Mouse (Mus musculus) activated CD4-positive, CD25-positive, alpha-beta regulatory T cell, adult 4 months (primary cell): Measurements from ENCODE around the gene Tpsb2. TPM values are rescaled to one million over a fixed set of nuclear protein-coding genes. Genes with fewer than 3 reads are reported as not detected.

Experiments used
- ATAC-seq: one replicate; pipeline ENCODE4 v1.8.0; 2017
- polyA plus RNA-seq, 2 experiments: library from polyadenylated mRNA; unstranded; fragments of 100-300 nt; shearing (Covaris generic); gene quantifications; one replicate each; pipeline ENCODE4 v1.2.1; 2017

Gene Tpsb2
- polyA plus RNA-seq, 2 experiments from 2014 or later: not detected

DNA sequence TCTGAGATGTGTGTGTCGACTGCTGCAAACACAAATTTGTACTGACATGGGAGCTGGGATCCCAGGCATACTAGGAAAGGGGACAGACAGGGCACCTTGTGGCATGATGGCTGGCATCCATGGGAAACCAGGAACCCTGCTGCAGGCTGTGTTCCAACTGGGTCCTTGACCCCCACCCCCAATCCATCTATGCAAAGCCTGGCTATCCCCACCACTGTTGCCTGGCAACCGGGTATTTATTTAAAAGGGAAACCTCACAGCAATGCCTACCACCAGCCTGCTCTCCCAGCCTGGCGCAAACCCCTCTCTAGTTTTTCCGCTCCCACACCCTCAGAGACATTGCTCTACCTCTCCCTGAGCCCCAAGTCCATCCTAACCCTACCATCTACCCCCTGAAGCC is 41.2 kb downstream of the Tpsb2 start:
- no peak for ATAC-seq

- ATAC-seq: no peak
Measured at GRCm38 (mm10) chr17:25408302-25408999, 42.3 kb downstream of the Tpsb2 start.

DNA sequence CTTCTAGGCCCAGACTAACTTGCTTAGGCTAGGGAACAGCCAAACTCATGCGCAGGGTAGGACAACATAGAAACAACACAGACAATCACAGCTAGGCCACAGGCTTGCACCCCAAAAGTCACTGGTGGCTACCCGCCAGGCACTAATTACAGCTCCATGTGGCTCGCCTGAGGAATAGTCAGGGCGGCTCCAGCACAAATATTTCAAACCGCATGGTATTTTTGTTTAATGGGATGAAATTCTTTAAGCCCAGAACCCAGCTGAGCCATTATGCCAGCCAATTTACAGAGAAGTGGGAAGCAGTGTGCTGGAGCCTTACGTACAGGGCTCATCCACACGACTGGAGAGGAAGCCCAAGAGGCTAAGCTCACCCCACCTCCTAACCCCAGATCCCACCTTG is 43.5 kb downstream of the Tpsb2 start:
- ATAC-seq: no peak

DNA sequence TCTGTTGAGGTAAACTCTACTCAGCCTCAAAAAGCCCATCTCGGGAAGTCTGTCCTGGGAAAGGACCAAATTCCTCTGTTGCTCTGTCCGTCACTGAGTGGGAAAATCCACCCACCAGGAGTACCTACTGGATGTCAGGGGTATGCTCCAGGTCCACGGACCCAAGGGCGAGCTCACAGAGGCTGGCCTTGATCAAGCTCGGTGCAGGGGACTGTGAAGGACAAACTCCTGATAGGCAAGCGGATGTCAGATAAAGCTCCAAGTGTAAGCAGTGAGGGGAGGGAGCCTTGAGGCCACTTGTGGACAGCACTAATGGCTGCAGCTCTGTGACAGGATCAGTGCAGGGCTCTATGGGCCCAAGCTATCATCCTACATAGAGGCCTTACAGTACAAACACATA is 44.1 kb downstream of the Tpsb2 start:
- no peak for ATAC-seq

DNA sequence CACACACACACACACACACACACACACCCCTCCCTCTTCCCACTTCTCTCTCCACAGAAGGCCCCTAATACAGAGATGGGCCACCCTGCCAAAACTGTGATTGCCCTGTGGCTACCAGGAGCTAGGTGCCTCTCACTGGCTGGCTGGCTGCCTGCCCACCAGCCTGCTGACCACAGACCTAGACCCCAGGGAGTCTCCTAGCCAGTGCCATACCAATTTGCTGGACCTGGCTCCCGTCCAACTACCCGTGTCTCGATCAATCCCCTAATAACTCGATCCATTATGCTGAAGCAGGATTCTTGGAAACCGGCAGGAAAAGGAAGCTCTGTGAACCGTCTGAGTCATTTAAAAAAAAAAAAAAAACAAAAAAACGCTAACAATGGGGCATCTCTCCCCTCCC is 44.7 kb downstream of the Tpsb2 start:
- ATAC-seq: no peak

DNA sequence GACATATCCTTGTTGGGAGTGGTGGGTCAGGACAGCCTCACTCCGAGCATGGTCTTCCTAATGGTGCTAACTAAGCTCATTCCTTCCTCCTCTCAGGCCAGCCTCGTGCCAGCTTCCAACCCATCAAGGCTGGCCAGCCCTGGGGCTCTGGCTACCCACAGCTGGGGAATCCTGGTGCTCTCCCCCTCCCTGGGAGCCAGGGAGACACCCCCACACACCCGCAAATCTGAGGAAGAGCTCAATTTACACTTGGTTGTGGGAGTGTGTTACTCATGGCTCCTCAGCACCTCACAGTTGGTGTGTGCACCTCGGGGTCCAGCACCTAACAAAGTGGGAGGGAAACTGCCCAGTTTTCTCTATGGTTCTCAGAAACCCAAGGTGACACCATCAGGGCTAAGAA is 45.1 kb downstream of the Tpsb2 start:
- ATAC-seq: no peak

GRCm38 (mm10) chr17:25414209-25414608 is 48.1 kb downstream of the Tpsb2 start:
- no peak for ATAC-seq

- no peak for ATAC-seq
Measured at GRCm38 (mm10) chr17:25414917-25415316, 48.8 kb downstream of the Tpsb2 start.

- ATAC-seq: no peak
Measured at GRCm38 (mm10) chr17:25415421-25415913, 49.4 kb downstream of the Tpsb2 start.

DNA sequence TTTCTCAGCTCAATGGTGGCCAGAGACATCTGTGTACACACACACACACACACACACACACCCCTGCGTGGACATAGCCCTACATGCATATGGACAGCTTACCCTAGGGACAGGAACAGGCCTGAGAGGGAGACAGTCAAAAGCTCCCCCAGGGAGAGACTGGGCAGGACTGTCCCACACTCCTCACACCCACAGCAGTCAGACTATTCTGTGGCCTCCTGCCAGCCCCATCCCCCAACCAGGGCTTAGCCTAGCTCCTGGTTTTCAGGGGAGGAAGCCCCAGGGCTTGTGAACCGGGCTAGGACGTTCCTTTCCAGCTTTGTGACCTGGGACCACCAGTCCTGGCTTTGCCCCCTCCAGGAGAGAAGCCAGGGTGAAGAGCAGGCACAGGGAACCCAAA is 50.1 kb downstream of the Tpsb2 start:
- ATAC-seq: no peak

DNA sequence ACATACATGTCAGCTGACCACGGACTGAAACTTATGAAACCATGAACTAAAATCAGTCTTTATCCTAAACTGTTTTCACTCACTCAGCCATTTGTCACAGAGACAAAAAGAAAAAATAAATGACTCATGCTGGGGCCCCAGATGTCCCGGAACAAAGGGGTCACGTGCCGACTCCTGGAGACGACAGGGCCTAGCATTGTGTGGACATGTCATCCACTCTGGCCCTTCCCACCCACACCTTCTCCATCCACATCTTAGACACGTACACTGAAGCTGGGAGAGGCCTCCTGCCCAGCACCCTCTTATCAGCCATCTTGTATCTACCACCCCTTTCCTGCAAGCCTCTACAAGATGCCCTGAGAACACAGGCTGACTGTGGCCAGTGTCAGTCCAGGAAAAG is 51.9 kb downstream of the Tpsb2 start:
- no peak for ATAC-seq

Other genes starting within 250 kb of the Tpsb2 start
- not detected for gene Ptx4, start 245.5 kb upstream of the Tpsb2 start, polyA plus RNA-seq
- gene Clcn7, start 232.9 kb upstream of the Tpsb2 start, polyA plus RNA-seq: 10 to 100 TPM; 15.4 to 16.8 TPM
- not detected for gene Ccdc154, start 203.8 kb upstream of the Tpsb2 start, polyA plus RNA-seq
- gene Gm38655, start 190.8 kb upstream of the Tpsb2 start, polyA plus RNA-seq: not detected
- 10 to 100 TPM; 13.1 to 14.3 TPM for gene BC003965, start 181.8 kb upstream of the Tpsb2 start, polyA plus RNA-seq
- 10 to 100 TPM; 14.4 to 20.2 TPM for gene Unkl, start 177.9 kb upstream of the Tpsb2 start, polyA plus RNA-seq
- gene Gnptg, start 126.2 kb upstream of the Tpsb2 start, polyA plus RNA-seq: 10 to 100 TPM; 44.3 to 57.7 TPM
- gene Tsr3, start 126.1 kb upstream of the Tpsb2 start, polyA plus RNA-seq: 10 to 100 TPM; 27.7 to 32.1 TPM
- 1 to 10 TPM; 1.4 to 8.5 TPM for gene Baiap3, start 109.9 kb upstream of the Tpsb2 start, polyA plus RNA-seq
- gene Ube2i, start 91.7 kb upstream of the Tpsb2 start, polyA plus RNA-seq: 100 to 1,000 TPM; 368 to 405 TPM
- gene Prss34, start 67.9 kb upstream of the Tpsb2 start, polyA plus RNA-seq: not detected
- not detected for gene Prss28, start 57.7 kb upstream of the Tpsb2 start, polyA plus RNA-seq
- gene Prss29, start 47.7 kb upstream of the Tpsb2 start, polyA plus RNA-seq: not detected
- gene Tpsab1, start 20.7 kb upstream of the Tpsb2 start, polyA plus RNA-seq: not detected
- gene Tpsg1, start 3.0 kb downstream of the Tpsb2 start, polyA plus RNA-seq: not detected
- not detected for gene Cacna1h, start 67.5 kb downstream of the Tpsb2 start, polyA plus RNA-seq
- not detected for gene Tekt4, start 88.3 kb downstream of the Tpsb2 start, polyA plus RNA-seq
- gene Sstr5, start 131.0 kb downstream of the Tpsb2 start, polyA plus RNA-seq: not detected
- under 1 TPM in 1 of 2 experiments, not detected in 1; 0.25 TPM for gene Sox8, start 204.4 kb downstream of the Tpsb2 start, polyA plus RNA-seq
- gene Lmf1, start 212.8 kb downstream of the Tpsb2 start, polyA plus RNA-seq: 10 to 100 TPM; 12.1 to 16.7 TPM